Mouse (Mus musculus) heart, postnatal 10 days (tissue): ENCODE data around the gene Cep295. TPM values are rescaled to one million over a fixed set of nuclear protein-coding genes. Genes with fewer than 3 reads are reported as not detected.
A peak's percentile ranks its signal among the peaks of the same experiment; 100 is the strongest.
"Not testable (repeated sequence)": the region's sequence is repeated elsewhere in the genome, so short reads cannot be mapped to it uniquely, and the experiment has no call there.

ENCODE experiments used
- DNase-seq, 2 experiments: peaks; one replicate each; pipeline ENCODE4 v3.0.0; 2021
- intact Hi-C: fragments of 180-260 bp; cut with DNase I; formaldehyde crosslinking; loops from one replicate; pipeline ENCODE4 v1.15.1; 2025
- total RNA-seq, 2 experiments: library from RNA; stranded (reverse); gene quantifications; 2 replicates each; pipeline ENCODE4 v1.2.3; 2021

Cep295 gene
- total RNA-seq: 10 to 100 TPM in 1 of 2 experiments, 1 to 10 TPM in 1; 9.0 to 13.1 TPM

- intact Hi-C loops: loop anchor here (5.0 kb wide), 1 partner anchor 520 kb away; no protein-coding TSS in a partner anchor
- DNase-seq: peak; percentile 98
Measured at GRCm38 (mm10) chr9:15357484-15358275, at the start of gene Cep295. Cep295 (minus strand) TSS chr9:15357788.

DNA sequence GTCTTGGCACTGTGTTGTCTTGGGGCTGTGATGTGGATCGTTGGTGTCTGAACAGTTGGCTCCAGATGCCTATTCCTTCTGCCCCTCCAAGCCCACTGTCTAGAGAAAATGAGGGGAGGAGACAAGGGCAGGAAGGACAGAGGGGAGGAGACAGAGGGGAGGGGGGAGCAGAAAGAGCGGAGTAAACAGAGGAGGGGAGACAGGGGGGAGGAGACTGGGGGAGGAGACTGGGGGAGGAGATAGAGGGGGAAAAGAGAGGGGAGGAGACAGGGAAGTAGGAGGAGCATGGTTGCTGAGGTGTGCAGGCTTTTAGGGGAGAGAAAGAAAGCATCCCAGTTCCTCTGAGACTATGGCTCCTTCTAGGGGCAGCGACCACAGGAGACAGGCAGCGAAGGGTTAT, 40.0 kb upstream of the Cep295 start:
- intact Hi-C loops: no loop called here
- no peak for DNase-seq

DNA sequence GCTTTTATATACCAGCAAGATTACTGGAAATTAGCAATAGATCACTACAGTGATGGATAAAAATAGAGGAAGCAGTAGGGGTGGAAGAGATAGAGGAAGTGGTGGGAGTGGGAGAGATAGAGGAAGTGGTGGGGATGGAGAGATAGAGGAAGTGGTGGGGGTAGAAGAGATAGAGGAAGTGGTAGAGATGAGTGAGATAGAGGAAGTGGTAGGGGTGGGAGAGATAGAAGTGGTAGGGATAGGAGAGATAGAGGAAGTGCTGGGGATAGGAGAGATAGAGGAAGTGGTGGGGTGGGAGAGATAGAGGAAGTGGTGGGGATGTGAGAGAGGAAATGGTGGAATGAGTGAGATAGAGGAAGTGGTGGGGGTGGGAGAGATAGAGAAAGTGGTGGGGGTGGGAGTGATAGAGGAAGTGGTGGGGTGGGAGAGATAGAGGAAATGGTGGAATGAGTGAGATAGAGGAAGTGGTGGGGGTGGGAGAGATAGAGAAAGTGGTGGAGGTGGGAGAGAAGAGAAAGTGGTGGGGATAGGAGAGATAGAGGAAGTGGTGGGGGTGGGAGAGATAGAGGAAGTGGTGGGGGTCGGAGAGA, 37.9 kb upstream of the Cep295 start:
- DNase-seq: no peak
- intact Hi-C loops: no loop called here

GRCm38 (mm10) chr9:15387075-15387643, 29.6 kb upstream of the Cep295 start:
- DNase-seq: no peak
- intact Hi-C loops: no loop called here

- intact Hi-C loops: no loop called here
- DNase-seq: no peak
Measured at GRCm38 (mm10) chr9:15384266-15384665, 26.7 kb upstream of the Cep295 start.

- no peak for DNase-seq
- intact Hi-C loops: loop anchor here (1.0 to 2.0 kb wide), 2 partner anchors 125 to 316 kb away; no protein-coding TSS in a partner anchor
Measured at GRCm38 (mm10) chr9:15366260-15366659, 8.7 kb upstream of the Cep295 start.

DNA sequence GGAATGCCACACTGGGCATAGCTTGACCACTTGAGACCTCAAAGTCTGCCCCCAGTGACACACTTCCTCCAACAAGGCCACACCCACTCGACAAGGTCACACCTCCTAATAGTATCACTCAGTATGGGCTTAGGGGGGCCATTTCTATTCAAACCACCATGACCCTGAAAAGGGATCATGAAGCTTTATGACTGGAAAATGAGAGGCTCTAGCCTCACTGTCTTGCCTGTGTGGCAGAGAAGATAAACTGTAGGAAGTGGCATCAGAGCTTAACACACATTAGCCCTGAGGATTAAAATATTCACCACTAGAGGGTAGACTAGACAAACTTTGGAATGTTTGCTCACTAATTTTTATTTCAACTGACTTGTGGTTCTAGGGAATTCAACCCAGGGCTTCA, 8.3 kb upstream of the Cep295 start:
- peak; percentile 5 to 10 for DNase-seq
- intact Hi-C loops: loop anchor here (1.0 to 2.0 kb wide), 2 partner anchors 125 to 316 kb away; no protein-coding TSS in a partner anchor

DNA sequence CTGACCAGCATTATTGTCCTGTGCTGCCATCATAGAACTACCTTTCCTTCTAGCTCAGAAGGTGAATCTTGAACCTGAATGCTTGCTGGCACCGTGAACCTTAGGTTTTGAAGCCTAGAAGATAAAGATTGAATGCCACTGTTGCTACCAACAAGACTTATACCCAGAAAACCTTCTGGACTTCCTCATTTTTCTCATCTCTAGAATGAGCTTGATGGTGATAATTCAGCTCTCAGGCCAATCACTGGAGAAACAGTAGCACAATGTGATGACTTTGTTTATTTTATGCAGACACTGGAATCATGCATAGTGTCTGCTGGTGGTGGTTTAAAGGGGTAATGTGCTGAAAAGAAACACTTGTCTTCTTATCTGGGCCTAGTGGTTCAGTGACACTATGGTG, 7.3 kb upstream of the Cep295 start:
- DNase-seq: no peak
- intact Hi-C loops: no loop called here

- no peak for DNase-seq
- intact Hi-C loops: loop anchor here (5.0 kb wide), 1 partner anchor 520 kb away; no protein-coding TSS in a partner anchor
Measured at GRCm38 (mm10) chr9:15356916-15357483, 588 bp downstream of the Cep295 start.

- no peak for DNase-seq
- intact Hi-C loops: no loop called here
Measured at GRCm38 (mm10) chr9:15349925-15350324, 7.7 kb downstream of the Cep295 start.

GRCm38 (mm10) chr9:15337776-15338175, 19.8 kb downstream of the Cep295 start:
- no peak for DNase-seq
- intact Hi-C loops: no loop called here

DNA sequence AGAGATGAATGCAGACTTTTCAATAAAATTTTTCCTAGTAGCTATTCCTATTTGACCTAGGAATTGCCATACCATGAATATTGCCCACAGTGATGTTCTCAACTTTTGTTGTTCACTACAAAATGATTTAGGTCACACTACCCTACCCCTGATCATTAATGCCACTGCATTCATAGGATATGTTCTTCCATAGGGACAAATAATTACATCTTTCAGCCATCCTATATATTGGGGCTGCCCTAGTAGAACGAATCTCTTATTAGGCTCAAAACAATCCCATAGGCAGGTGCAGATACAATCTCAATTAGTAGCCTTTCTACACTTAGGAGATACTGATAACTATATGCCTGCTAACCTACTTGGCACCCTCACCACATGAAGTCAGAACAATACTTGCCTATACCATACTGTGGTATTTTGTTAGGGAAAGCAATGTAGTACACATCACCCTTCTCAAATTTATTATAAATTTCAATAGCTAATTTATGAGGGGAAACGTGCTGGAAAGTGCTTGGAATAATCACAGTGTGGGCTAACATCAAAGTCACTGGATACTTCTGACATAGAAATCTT, 39.3 kb downstream of the Cep295 start:
- intact Hi-C loops: no loop called here
- DNase-seq: no peak

GRCm38 (mm10) chr9:15317223-15318169, 40.1 kb downstream of the Cep295 start:
- intact Hi-C loops: no loop called here
- DNase-seq: no peak

DNA sequence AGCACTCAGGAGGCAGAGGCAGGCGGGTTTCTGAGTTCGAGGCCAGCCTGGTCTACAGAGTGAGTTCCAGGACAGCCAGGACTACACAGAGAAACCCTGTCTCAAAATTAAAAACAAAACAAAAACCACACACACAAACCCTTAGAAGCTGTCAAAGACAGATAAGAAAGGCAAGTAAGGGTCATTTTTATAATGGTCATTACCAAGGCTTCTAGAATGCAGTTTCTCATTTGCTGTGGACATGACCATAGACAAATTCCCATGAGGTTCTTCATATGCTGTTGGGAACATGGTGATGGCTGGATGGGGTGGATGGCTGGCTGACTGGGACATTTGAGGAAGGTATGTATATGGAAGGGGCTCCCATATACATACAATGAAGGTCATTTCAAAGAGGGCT, 41.3 kb downstream of the Cep295 start:
- intact Hi-C loops, DNase-seq: not testable (repeated sequence)

- intact Hi-C loops: no loop called here
- no peak for DNase-seq
Measured at GRCm38 (mm10) chr9:15314619-15315018, 43.0 kb downstream of the Cep295 start.

- DNase-seq: no peak
- intact Hi-C loops: no loop called here
Measured at GRCm38 (mm10) chr9:15313633-15314032, 44.0 kb downstream of the Cep295 start.

GRCm38 (mm10) chr9:15312054-15312735, 45.4 kb downstream of the Cep295 start:
- intact Hi-C loops: no loop called here
- DNase-seq: no peak

GRCm38 (mm10) chr9:15310179-15310578, 47.4 kb downstream of the Cep295 start:
- no peak for DNase-seq
- intact Hi-C loops: no loop called here

GRCm38 (mm10) chr9:15309425-15309824, 48.2 kb downstream of the Cep295 start:
- intact Hi-C loops: loop anchor here (10.0 kb wide), 1 partner anchor 275 kb away; no protein-coding TSS in a partner anchor
- no peak for DNase-seq
